Comparison of ENCODE assay signal across 17 mouse cellular contexts in the genomic region with DNA sequence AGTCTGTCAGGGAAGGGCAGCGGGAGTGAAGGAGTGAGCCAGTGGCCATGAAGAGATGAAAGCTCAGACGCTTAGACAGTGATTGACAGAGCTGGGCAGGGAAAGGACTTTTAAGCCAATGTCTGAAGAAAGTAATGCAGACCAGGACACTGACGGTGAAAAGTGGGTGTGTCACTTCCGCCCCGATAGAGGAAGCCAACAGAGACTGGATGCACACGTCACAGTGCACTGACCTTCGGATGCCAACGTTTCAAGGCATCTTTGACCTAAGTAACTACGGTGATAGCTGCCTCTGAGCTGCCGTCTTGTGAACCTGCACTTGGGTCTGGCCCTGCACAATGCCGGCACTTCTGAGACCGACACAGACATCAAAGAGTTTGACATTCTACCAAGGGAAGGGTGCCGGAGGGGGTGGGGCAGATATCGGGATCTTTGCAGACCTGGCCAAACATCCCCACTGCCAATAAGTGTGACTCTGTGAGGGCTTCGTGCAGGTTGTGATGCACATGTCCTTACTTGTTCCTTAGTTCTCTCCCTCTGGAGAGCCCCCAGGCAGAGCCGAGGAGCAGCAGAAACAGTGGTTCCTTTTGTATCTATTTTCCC. TPM values are rescaled to one million over a fixed set of nuclear protein-coding genes. Genes with fewer than 3 reads are reported as not detected.
DNase-seq lines count a peak whose midpoint lies in the region; ATAC-seq lines count a peak whose summit lies in the region.
"Had no signal": no experiment of that assay in that cellular context is flagged by ENCODE, and none has a peak within 500 bp of the region (broad histone marks: within the 10 kb centered on the region; RNA-seq: fewer than 3 reads in every experiment).

No protein-coding gene starts in this region.

- 23% methylated on average over 16 of the region's 16 CpGs for WGBS in forebrain, embryonic 13.5 days
- WGBS in forebrain, embryonic 12.5 days, result 23% methylated on average over 16 of the region's 16 CpGs
- WGBS in kidney, embryonic 15.5 days, result 65% methylated on average over 16 of the region's 16 CpGs
- 30% methylated on average over 16 of the region's 16 CpGs for WGBS in midbrain, embryonic 13.5 days
- 53% methylated on average over 16 of the region's 16 CpGs for WGBS in hindbrain, embryonic 14.5 days

- H3K9ac ChIP-seq in forebrain, embryonic 13.5 days, result no peak overlapping the region
- H3K9ac ChIP-seq in forebrain, embryonic 12.5 days, result no peak overlapping the region
- H3K9ac ChIP-seq in kidney, embryonic 15.5 days, result no peak overlapping the region
- no peak overlapping the region for H3K9ac ChIP-seq in midbrain, embryonic 13.5 days (replicated peaks)
- H3K9ac ChIP-seq in hindbrain, embryonic 14.5 days, result no peak overlapping the region
- H3K9ac ChIP-seq: limb, embryonic 13.5 days; liver, postnatal 0 days; midbrain, embryonic 12.5 days; neural tube, embryonic 15.5 days had no signal

- peak overlapping the region; percentile 18 for H3K4me2 ChIP-seq in forebrain, embryonic 13.5 days
- H3K4me2 ChIP-seq in forebrain, embryonic 12.5 days, result no peak overlapping the region
- no peak overlapping the region for H3K4me2 ChIP-seq in kidney, embryonic 15.5 days
- peak overlapping the region; percentile 19; the same call in 1 of the 2 replicates for H3K4me2 ChIP-seq in midbrain, embryonic 13.5 days (replicated peaks)
- no peak overlapping the region for H3K4me2 ChIP-seq in hindbrain, embryonic 14.5 days (replicated peaks)
- H3K4me2 ChIP-seq: limb, embryonic 13.5 days; midbrain, embryonic 12.5 days; neural tube, embryonic 15.5 days had no signal

- H3K9me3 ChIP-seq in forebrain, embryonic 13.5 days (replicated peaks), result no peaks in the 10 kb centered on the region
- no peaks in the 10 kb centered on the region for H3K9me3 ChIP-seq in forebrain, embryonic 12.5 days
- H3K9me3 ChIP-seq in kidney, embryonic 15.5 days (replicated peaks), result no peaks in the 10 kb centered on the region
- no peaks in the 10 kb centered on the region for H3K9me3 ChIP-seq in midbrain, embryonic 13.5 days
- H3K9me3 ChIP-seq in hindbrain, embryonic 14.5 days (ENCODE audit: control insufficient read depth, low read length), result no peaks in the 10 kb centered on the region
- H3K9me3 ChIP-seq: limb, embryonic 13.5 days; midbrain, embryonic 12.5 days; neural tube, embryonic 15.5 days had no signal

- H3K27ac ChIP-seq in forebrain, embryonic 13.5 days, result no peak overlapping the region
- H3K27ac ChIP-seq in forebrain, embryonic 12.5 days, result no peak overlapping the region
- no peak overlapping the region for H3K27ac ChIP-seq in kidney, embryonic 15.5 days
- H3K27ac ChIP-seq in midbrain, embryonic 13.5 days, result peak overlapping the region; percentile 11; the same call in 1 of the 2 replicates
- no peak overlapping the region for H3K27ac ChIP-seq in hindbrain, embryonic 14.5 days
- H3K27ac ChIP-seq: heart, adult 2 months; limb, embryonic 13.5 days; midbrain, embryonic 12.5 days; neural tube, embryonic 15.5 days had no signal

- no peaks in the 10 kb centered on the region for H3K27me3 ChIP-seq in forebrain, embryonic 13.5 days
- 0 out of 2 replicates have a peak, but pooled peaks cover 3% of the 10 kb centered on the region for H3K27me3 ChIP-seq in forebrain, embryonic 12.5 days
- no peaks in the 10 kb centered on the region for H3K27me3 ChIP-seq in kidney, embryonic 15.5 days
- no peaks in the 10 kb centered on the region for H3K27me3 ChIP-seq in midbrain, embryonic 13.5 days
- H3K27me3 ChIP-seq in hindbrain, embryonic 14.5 days (ENCODE audit: control insufficient read depth, insufficient read depth, low read length), result no peaks in the 10 kb centered on the region
- H3K27me3 ChIP-seq: limb, embryonic 13.5 days; midbrain, embryonic 12.5 days; neural tube, embryonic 15.5 days had no signal

- no peak overlapping the region for H3K4me3 ChIP-seq in forebrain, embryonic 13.5 days
- no peak overlapping the region for H3K4me3 ChIP-seq in forebrain, embryonic 12.5 days (replicated peaks)
- no peak overlapping the region for H3K4me3 ChIP-seq in kidney, embryonic 15.5 days (replicated peaks)
- H3K4me3 ChIP-seq in midbrain, embryonic 13.5 days (replicated peaks), result no peak overlapping the region
- no peak overlapping the region for H3K4me3 ChIP-seq in hindbrain, embryonic 14.5 days (replicated peaks; ENCODE audit: low read length)
- H3K4me3 ChIP-seq: heart, adult 2 months; limb, embryonic 13.5 days; midbrain, embryonic 12.5 days; neural tube, embryonic 15.5 days had no signal

- no peak for ATAC-seq in forebrain, embryonic 13.5 days
- ATAC-seq in forebrain, embryonic 12.5 days (ENCODE audit: low FRiP score), result no peak
- 0 out of 2 replicates have a peak, but pooled peaks have one; percentile 23 for ATAC-seq in kidney, embryonic 15.5 days (replicated peaks; ENCODE audit: low FRiP score)
- peak; percentile 17; the same call in 1 of the 2 replicates for ATAC-seq in midbrain, embryonic 13.5 days
- ATAC-seq in hindbrain, embryonic 14.5 days (ENCODE audit: low FRiP score), result no peak
- ATAC-seq: liver, postnatal 0 days had no signal

- H3K4me1 ChIP-seq in forebrain, embryonic 13.5 days, result peaks cover 39% of the 10 kb centered on the region
- peaks cover 37% of the 10 kb centered on the region for H3K4me1 ChIP-seq in forebrain, embryonic 12.5 days
- H3K4me1 ChIP-seq in kidney, embryonic 15.5 days, result peaks cover 56% of the 10 kb centered on the region
- peaks cover 50% of the 10 kb centered on the region for H3K4me1 ChIP-seq in midbrain, embryonic 13.5 days (replicated peaks)
- H3K4me1 ChIP-seq in hindbrain, embryonic 14.5 days (replicated peaks; ENCODE audit: control insufficient read depth, insufficient read depth, low read length), result peaks cover 12% of the 10 kb centered on the region

- peaks cover 12% of the 10 kb centered on the region; the same call in 1 of the 2 replicates for H3K36me3 ChIP-seq in forebrain, embryonic 13.5 days (ENCODE audit: poor library complexity, severe bottlenecking)
- peaks cover 8% of the 10 kb centered on the region for H3K36me3 ChIP-seq in forebrain, embryonic 12.5 days (replicated peaks)
- H3K36me3 ChIP-seq in kidney, embryonic 15.5 days, result peaks cover 29% of the 10 kb centered on the region; the same call in 1 of the 2 replicates
- H3K36me3 ChIP-seq in midbrain, embryonic 13.5 days, result no peaks in the 10 kb centered on the region
- no peaks in the 10 kb centered on the region for H3K36me3 ChIP-seq in hindbrain, embryonic 14.5 days (replicated peaks; ENCODE audit: control insufficient read depth, insufficient read depth)
- H3K36me3 ChIP-seq: neural tube, embryonic 15.5 days had no signal

- no peak for DNase-seq in kidney, postnatal 10 days
- peak; percentile 82 for DNase-seq in ZHBTc4 (ENCODE audit: low read depth, low spot score)
- no peak for DNase-seq in embryo, embryonic 10 days (ENCODE audit: low spot score)
- DNase-seq in hindbrain, embryonic 14.5 days (ENCODE audit: low spot score), result no peak
- DNase-seq: B cell, adult 2 months; heart, adult 2 months; kidney, postnatal 36 days; liver, postnatal 0 days; right cerebral cortex, postnatal 14 days; thymus, postnatal 14 days had no signal

RNA-seq across cellular contexts. Expression of gene Ccnjl, which starts 17.4 kb away (rescaled TPM):
- 13.9 and 15.1 TPM in 2 replicates for polyA plus RNA-seq in forebrain, embryonic 13.5 days (2015; fragmentation: Nextera tagmentation; extraction: Ambion mirVana)
- 20.6 and 22.1 TPM in 2 replicates for polyA plus RNA-seq in forebrain, embryonic 12.5 days (2016; fragmentation: Nextera tagmentation; extraction: Ambion mirVana)
- 27.0 and 29.2 TPM in 2 replicates for polyA plus RNA-seq in kidney, embryonic 15.5 days (2015; fragmentation: Nextera tagmentation; extraction: Ambion mirVana)
- 20.9 and 24.2 TPM in 2 replicates for polyA plus RNA-seq in midbrain, embryonic 13.5 days (2015; fragmentation: Nextera tagmentation; extraction: Ambion mirVana)
- 10.9 and 11.9 TPM in 2 replicates for polyA plus RNA-seq in hindbrain, embryonic 14.5 days (2014; fragmentation: Nextera tagmentation; extraction: Ambion mirVana)

RNA-seq across cellular contexts. Expression of gene 4933415A04Rik, which starts 40.9 kb away (rescaled TPM):
- 4.8 TPM in 2 replicates for polyA plus RNA-seq in forebrain, embryonic 13.5 days (2015; fragmentation: Nextera tagmentation; extraction: Ambion mirVana)
- 5.8 and 6.1 TPM in 2 replicates for polyA plus RNA-seq in forebrain, embryonic 12.5 days (2016; fragmentation: Nextera tagmentation; extraction: Ambion mirVana)
- polyA plus RNA-seq in kidney, embryonic 15.5 days (2015; fragmentation: Nextera tagmentation; extraction: Ambion mirVana), result 7.0 and 8.2 TPM in 2 replicates
- polyA plus RNA-seq in midbrain, embryonic 13.5 days (2015; fragmentation: Nextera tagmentation; extraction: Ambion mirVana), result 6.6 and 7.2 TPM in 2 replicates
- polyA plus RNA-seq in hindbrain, embryonic 14.5 days (2014; fragmentation: Nextera tagmentation; extraction: Ambion mirVana), result 2.2 and 3.3 TPM in 2 replicates

RNA-seq across cellular contexts. Expression of gene Fabp6, which starts 55.4 kb away (rescaled TPM):
- polyA plus RNA-seq in forebrain, embryonic 13.5 days (2015; fragmentation: Nextera tagmentation; extraction: Ambion mirVana), result not detected in 2 replicates
- polyA plus RNA-seq in forebrain, embryonic 12.5 days (2016; fragmentation: Nextera tagmentation; extraction: Ambion mirVana), result not detected in 2 replicates
- polyA plus RNA-seq in kidney, embryonic 15.5 days (2015; fragmentation: Nextera tagmentation; extraction: Ambion mirVana), result not detected in 2 replicates
- not detected in 2 replicates for polyA plus RNA-seq in midbrain, embryonic 13.5 days (2015; fragmentation: Nextera tagmentation; extraction: Ambion mirVana)
- not detected in 2 replicates for polyA plus RNA-seq in hindbrain, embryonic 14.5 days (2014; fragmentation: Nextera tagmentation; extraction: Ambion mirVana)
- polyA plus RNA-seq: heart, adult 2 months; limb, embryonic 13.5 days; liver, postnatal 0 days; midbrain, embryonic 12.5 days; neural tube, embryonic 15.5 days had no signal

Comparison
In these comparisons a context has a peak if more than half of its experiments do, and no peak if none do; other contexts are left out.
1. H3K4me2 ChIP-seq: peak in forebrain, embryonic 13.5 days (single experiment) and midbrain, embryonic 13.5 days (single experiment); none in forebrain, embryonic 12.5 days (single experiment), kidney, embryonic 15.5 days (single experiment) and hindbrain, embryonic 14.5 days (single experiment).
2. ATAC-seq: peak in kidney, embryonic 15.5 days (single experiment) and midbrain, embryonic 13.5 days (single experiment); none in forebrain, embryonic 13.5 days (single experiment), forebrain, embryonic 12.5 days (single experiment) and hindbrain, embryonic 14.5 days (single experiment).